Mouse (Mus musculus): ENCODE measurements around the gene Hand2.
A peak's percentile ranks its signal among the peaks of the same experiment; 100 is the strongest.

The Hand2 gene

GRCm38 (mm10) chr8:57343731-57344315, 23.0 kb downstream of the Hand2 start:
- DNase-seq: no peak

- no peak for DNase-seq
Measured at GRCm38 (mm10) chr8:57344956-57345870, 24.4 kb downstream of the Hand2 start.

GRCm38 (mm10) chr8:57346371-57346770, 25.6 kb downstream of the Hand2 start:
- no peak for DNase-seq

GRCm38 (mm10) chr8:57347141-57347540, 26.4 kb downstream of the Hand2 start:
- no peak for DNase-seq

- DNase-seq: no peak
Measured at GRCm38 (mm10) chr8:57348251-57348650, 27.5 kb downstream of the Hand2 start.

GRCm38 (mm10) chr8:57348866-57349520, 28.2 kb downstream of the Hand2 start:
- DNase-seq: no peak

- DNase-seq: no peak
Measured at GRCm38 (mm10) chr8:57351861-57352260, 31.1 kb downstream of the Hand2 start.

- DNase-seq: peak; percentile 28 to 38
Measured at GRCm38 (mm10) chr8:57353346-57354305, 32.8 kb downstream of the Hand2 start.

GRCm38 (mm10) chr8:57354876-57355275, 34.1 kb downstream of the Hand2 start:
- DNase-seq: no peak

- DNase-seq: no peak
Measured at GRCm38 (mm10) chr8:57356529-57357325, 35.9 kb downstream of the Hand2 start.

- DNase-seq: no peak
Measured at GRCm38 (mm10) chr8:57360493-57360892, 39.7 kb downstream of the Hand2 start.

- DNase-seq: no peak
Measured at GRCm38 (mm10) chr8:57361003-57361805, 40.4 kb downstream of the Hand2 start.

- no peak for DNase-seq
Measured at GRCm38 (mm10) chr8:57362881-57363280, 42.1 kb downstream of the Hand2 start.

GRCm38 (mm10) chr8:57374044-57374443, 53.3 kb downstream of the Hand2 start:
- DNase-seq: no peak

All from cerebellum, postnatal 25 days (tissue).